Mouse (Mus musculus): Measurements from ENCODE around the gene Smim15. TPM values are rescaled to one million over a fixed set of nuclear protein-coding genes. Genes with fewer than 3 reads are reported as not detected.
A peak's percentile ranks its signal among the peaks of the same experiment; 100 is the strongest.

Smim15 gene
- polyA plus RNA-seq, 1 experiment = 30.3 TPM

- no peak for TF ChIP-seq POLR2A (IDR thresholded peaks at IDR 0.05; ENCODE audit: borderline replicate concordance, extremely low read depth, insufficient read depth, insufficient read length, poor library complexity, severe bottlenecking)
- no peak for TF ChIP-seq CTCF (IDR thresholded peaks at IDR 0.05; ENCODE audit: borderline replicate concordance, extremely low read depth, insufficient read depth, insufficient read length)
Observed at GRCm38 (mm10) chr13:108040451-108040850, 3.8 kb upstream of the Smim15 start.

GRCm38 (mm10) chr13:108041358-108041757 is 2.9 kb upstream of the Smim15 start:
- TF ChIP-seq POLR2A (IDR thresholded peaks at IDR 0.05; ENCODE audit: borderline replicate concordance, extremely low read depth, insufficient read depth, insufficient read length, poor library complexity, severe bottlenecking) (no peak), CTCF (IDR thresholded peaks at IDR 0.05; ENCODE audit: borderline replicate concordance, extremely low read depth, insufficient read depth, insufficient read length) (peak; percentile 71)
- DNase-seq (ENCODE audit: low read depth) = peak; percentile 92

More at GRCm38 (mm10) chr13:108040451-108040850, 3.8 kb upstream of the Smim15 start:
- DNase-seq (ENCODE audit: low read depth) = no peak

GRCm38 (mm10) chr13:108043431-108044221 is 620 bp upstream of the Smim15 start:
- DNase-seq (ENCODE audit: low read depth) = peak; percentile 78
- no peak for TF ChIP-seq CTCF (IDR thresholded peaks at IDR 0.05; ENCODE audit: borderline replicate concordance, extremely low read depth, insufficient read depth, insufficient read length)
- TF ChIP-seq POLR2A (IDR thresholded peaks at IDR 0.05; ENCODE audit: borderline replicate concordance, extremely low read depth, insufficient read depth, insufficient read length, poor library complexity, severe bottlenecking) = no peak

- DNase-seq (ENCODE audit: low read depth) = no peak
- TF ChIP-seq CTCF (IDR thresholded peaks at IDR 0.05; ENCODE audit: borderline replicate concordance, extremely low read depth, insufficient read depth, insufficient read length) (no peak), POLR2A (IDR thresholded peaks at IDR 0.05; ENCODE audit: borderline replicate concordance, extremely low read depth, insufficient read depth, insufficient read length, poor library complexity, severe bottlenecking) (no peak)
Observed at GRCm38 (mm10) chr13:108045646-108046045, 1.4 kb downstream of the Smim15 start.

GRCm38 (mm10) chr13:108046071-108046470 is 1.8 kb downstream of the Smim15 start:
- DNase-seq (ENCODE audit: low read depth) = no peak
- TF ChIP-seq POLR2A (IDR thresholded peaks at IDR 0.05; ENCODE audit: borderline replicate concordance, extremely low read depth, insufficient read depth, insufficient read length, poor library complexity, severe bottlenecking) (no peak), CTCF (IDR thresholded peaks at IDR 0.05; ENCODE audit: borderline replicate concordance, extremely low read depth, insufficient read depth, insufficient read length) (no peak)

- TF ChIP-seq CTCF (IDR thresholded peaks at IDR 0.05; ENCODE audit: borderline replicate concordance, extremely low read depth, insufficient read depth, insufficient read length) = no peak
- no peak for TF ChIP-seq POLR2A (IDR thresholded peaks at IDR 0.05; ENCODE audit: borderline replicate concordance, extremely low read depth, insufficient read depth, insufficient read length, poor library complexity, severe bottlenecking)
- DNase-seq (ENCODE audit: low read depth) = no peak
Observed at GRCm38 (mm10) chr13:108046891-108047290, 2.6 kb downstream of the Smim15 start.

- TF ChIP-seq CTCF (IDR thresholded peaks at IDR 0.05; ENCODE audit: borderline replicate concordance, extremely low read depth, insufficient read depth, insufficient read length) (no peak), POLR2A (IDR thresholded peaks at IDR 0.05; ENCODE audit: borderline replicate concordance, extremely low read depth, insufficient read depth, insufficient read length, poor library complexity, severe bottlenecking) (no peak)
- DNase-seq (ENCODE audit: low read depth) = peak; percentile 71
Observed at GRCm38 (mm10) chr13:108047364-108047763, 3.1 kb downstream of the Smim15 start.

GRCm38 (mm10) chr13:108056896-108057295 is 12.7 kb downstream of the Smim15 start:
- no peak for DNase-seq (ENCODE audit: low read depth)
- no peak for TF ChIP-seq POLR2A (IDR thresholded peaks at IDR 0.05; ENCODE audit: borderline replicate concordance, extremely low read depth, insufficient read depth, insufficient read length, poor library complexity, severe bottlenecking)

GRCm38 (mm10) chr13:108060286-108060885 is 16.1 kb downstream of the Smim15 start:
- DNase-seq (ENCODE audit: low read depth) = peak; percentile 94
- no peak for TF ChIP-seq CTCF (IDR thresholded peaks at IDR 0.05; ENCODE audit: borderline replicate concordance, extremely low read depth, insufficient read depth, insufficient read length)
- TF ChIP-seq POLR2A (IDR thresholded peaks at IDR 0.05; ENCODE audit: borderline replicate concordance, extremely low read depth, insufficient read depth, insufficient read length, poor library complexity, severe bottlenecking) = no peak

GRCm38 (mm10) chr13:108060936-108061578 is 16.8 kb downstream of the Smim15 start:
- peak; percentile 61 for DNase-seq (ENCODE audit: low read depth)
- no peak for TF ChIP-seq CTCF (IDR thresholded peaks at IDR 0.05; ENCODE audit: borderline replicate concordance, extremely low read depth, insufficient read depth, insufficient read length)
- TF ChIP-seq POLR2A (IDR thresholded peaks at IDR 0.05; ENCODE audit: borderline replicate concordance, extremely low read depth, insufficient read depth, insufficient read length, poor library complexity, severe bottlenecking) = no peak

- DNase-seq (ENCODE audit: low read depth) = no peak
- no peak for TF ChIP-seq POLR2A (IDR thresholded peaks at IDR 0.05; ENCODE audit: borderline replicate concordance, extremely low read depth, insufficient read depth, insufficient read length, poor library complexity, severe bottlenecking)
- TF ChIP-seq CTCF (IDR thresholded peaks at IDR 0.05; ENCODE audit: borderline replicate concordance, extremely low read depth, insufficient read depth, insufficient read length) = no peak
Observed at GRCm38 (mm10) chr13:108062900-108063299, 18.7 kb downstream of the Smim15 start.
